Mouse (Mus musculus) hindlimb bud, embryonic 11.5 days (tissue): ENCODE measurements around the gene Phf12.

Experiments used
- DNase-seq: peaks from one replicate; pipeline ENCODE4 v3.0.0-alpha.2; 2012; ENCODE audit warnings: low read depth, low spot score; ENCODE audit errors: extremely low spot score

The Phf12 gene

GRCm38 (mm10) chr11:78071938-78072337, 89.4 kb downstream of the Phf12 start:
- no peak for DNase-seq

- no peak for DNase-seq
Observed at GRCm38 (mm10) chr11:78072425-78073130, 90.0 kb downstream of the Phf12 start.

- no peak for DNase-seq
Observed at GRCm38 (mm10) chr11:78073577-78074276, 91.2 kb downstream of the Phf12 start.

GRCm38 (mm10) chr11:78074277-78074652, 91.7 kb downstream of the Phf12 start:
- DNase-seq: no peak

- DNase-seq: no peak
Observed at GRCm38 (mm10) chr11:78074666-78075065, 92.1 kb downstream of the Phf12 start.
